Mouse (Mus musculus): ENCODE measurements around the gene Fbxl18. TPM values are rescaled to one million over a fixed set of nuclear protein-coding genes. Genes with fewer than 3 reads are reported as not detected.

The Fbxl18 gene
- total RNA-seq, 2 experiments from 2014 or later, result 9.4 to 12.7 TPM

- peak; percentile 76 for DNase-seq
Observed at GRCm38 (mm10) chr5:142822286-142823095, 72.7 kb downstream of the Fbxl18 start.

- no peak for DNase-seq
Observed at GRCm38 (mm10) chr5:142821974-142822285, 73.3 kb downstream of the Fbxl18 start.

- peak; percentile 96 for DNase-seq
Observed at GRCm38 (mm10) chr5:142821266-142821973, 73.8 kb downstream of the Fbxl18 start.

- peak; percentile 83 for DNase-seq
Observed at GRCm38 (mm10) chr5:142820276-142821265, 74.7 kb downstream of the Fbxl18 start.

GRCm38 (mm10) chr5:142819385-142820275 lies 75.6 kb downstream of the Fbxl18 start:
- DNase-seq, result peak; percentile 77

- peak; percentile 83 for DNase-seq
Observed at GRCm38 (mm10) chr5:142818435-142819360, 76.5 kb downstream of the Fbxl18 start.

GRCm38 (mm10) chr5:142817524-142818434 lies 77.4 kb downstream of the Fbxl18 start, which contains the start of gene Tnrc18:
Gene Tnrc18, minus strand, starts transcription at chr5:142817662.
- DNase-seq, result peak; percentile 100

Other genes with a start within 250 kb of the Fbxl18 start
- 10 to 100 TPM; 17.2 to 24.0 TPM for gene Slc29a4, start 202.9 kb downstream of the Fbxl18 start, total RNA-seq (2021)
- gene Tnrc18, start 77.8 kb downstream of the Fbxl18 start, total RNA-seq (2021), result 10 to 100 TPM; 77.5 to 98.6 TPM
- gene Actb, start 11.3 kb upstream of the Fbxl18 start, total RNA-seq (2021), result 1,000 to 10,000 TPM; 2,913 to 2,936 TPM
- 100 to 1,000 TPM in 1 of 2 experiments, 10 to 100 TPM in 1; 85.6 to 125 TPM for gene Fscn1, start 64.9 kb upstream of the Fbxl18 start, total RNA-seq (2021)
- gene Rnf216, start 217.6 kb upstream of the Fbxl18 start, total RNA-seq (2021), result 10 to 100 TPM; 35.8 to 48.3 TPM